Mouse (Mus musculus): ENCODE measurements around the gene Calu. TPM values are rescaled to one million over a fixed set of nuclear protein-coding genes. Genes with fewer than 3 reads are reported as not detected.
"Not testable (repeated sequence)": the region's sequence is repeated elsewhere in the genome, so short reads cannot be mapped to it uniquely, and the experiment has no call there.

Calu gene
- 100 to 1,000 TPM; 239 to 241 TPM for total RNA-seq (2021)
- long read RNA-seq, experiment 1, transcript Calu-202 (7 exons, 2,670 nt) = major isoform, 87 of 208 reads
- long read RNA-seq, experiment 1, transcript Calu-201 (7 exons, 3,229 nt) = minor isoform, 81 of 208 reads
- long read RNA-seq, experiment 1, partial matches to known transcripts = 8 of 208 reads
- long read RNA-seq, experiment 1, other reads (novel, unspliced or antisense) = 32 of 208 reads
- long read RNA-seq, experiment 2, transcript Calu-201 (7 exons, 3,229 nt) = major isoform, 37 of 83 reads
- long read RNA-seq, experiment 2, transcript Calu-202 (7 exons, 2,670 nt) = minor isoform, 25 of 83 reads
- long read RNA-seq, experiment 2, partial matches to known transcripts = 3 of 83 reads
- long read RNA-seq, experiment 2, other reads (novel, unspliced or antisense) = 18 of 83 reads

GRCm38 (mm10) chr6:29347665-29348370 lies at the start of gene Calu:
Calu (plus strand) TSS chr6:29348069.
- DNase-seq = peak; percentile 100

- no peak for DNase-seq
These were observed 48.8 kb upstream of the Calu start for GRCm38 (mm10) chr6:29299112-29299511.

- no peak for DNase-seq
These were observed 44.6 kb upstream of the Calu start for GRCm38 (mm10) chr6:29303251-29303650.

- DNase-seq = no peak
These were observed 44.1 kb upstream of the Calu start for GRCm38 (mm10) chr6:29303726-29304125.

- DNase-seq = no peak
These were observed 42.4 kb upstream of the Calu start for GRCm38 (mm10) chr6:29305462-29305861.

- DNase-seq = no peak
These were observed 38.8 kb upstream of the Calu start for GRCm38 (mm10) chr6:29308846-29309605.

- DNase-seq = no peak
These were observed 34.1 kb upstream of the Calu start for GRCm38 (mm10) chr6:29313690-29314202.

GRCm38 (mm10) chr6:29317286-29317685 lies 30.6 kb upstream of the Calu start:
- no peak for DNase-seq

- DNase-seq = no peak
These were observed 29.9 kb upstream of the Calu start for GRCm38 (mm10) chr6:29317941-29318340.

GRCm38 (mm10) chr6:29318879-29319278 lies 29.0 kb upstream of the Calu start, which contains the start of gene Fam71f1:
Fam71f1 (plus strand) TSS chr6:29319140.
- peak; percentile 9 to 23 for DNase-seq

- no peak for DNase-seq
These were observed 26.3 kb upstream of the Calu start for GRCm38 (mm10) chr6:29321586-29321985.

GRCm38 (mm10) chr6:29322147-29322546 lies 25.7 kb upstream of the Calu start:
- DNase-seq = no peak

- no peak for DNase-seq
These were observed 25.1 kb upstream of the Calu start for GRCm38 (mm10) chr6:29322735-29323134.

- DNase-seq = no peak
These were observed 20.9 kb upstream of the Calu start for GRCm38 (mm10) chr6:29326961-29327360.

GRCm38 (mm10) chr6:29329514-29329913 lies 18.4 kb upstream of the Calu start:
- no peak for DNase-seq

GRCm38 (mm10) chr6:29346512-29346911 lies 1.4 kb upstream of the Calu start:
- not testable (repeated sequence) for DNase-seq

GRCm38 (mm10) chr6:29347189-29347588 lies 680 bp upstream of the Calu start:
- DNase-seq = no peak

- DNase-seq = no peak
These were observed 479 bp downstream of the Calu start for GRCm38 (mm10) chr6:29348371-29348724.

GRCm38 (mm10) chr6:29351613-29352012 lies 3.7 kb downstream of the Calu start:
- DNase-seq = no peak

- peak; percentile 6 to 28 for DNase-seq
These were observed 4.9 kb downstream of the Calu start for GRCm38 (mm10) chr6:29352816-29353215.

GRCm38 (mm10) chr6:29359386-29359785 lies 11.5 kb downstream of the Calu start:
- DNase-seq = peak; percentile 35 to 48

- peak in 1 of 2 experiments; percentile 11 for DNase-seq
These were observed 12.3 kb downstream of the Calu start for GRCm38 (mm10) chr6:29360211-29360610.
